Mouse (Mus musculus) telencephalon, adult 2 months (tissue): ENCODE results near the gene Grrp1.
"Not testable (repeated sequence)": the region's sequence is repeated elsewhere in the genome, so short reads cannot be mapped to it uniquely, and the experiment has no call there.

Source experiments
- DNase-seq: peaks from one replicate; pipeline ENCODE4 v3.0.0-alpha.2; 2011; ENCODE audit warnings: low read depth, low spot score

Grrp1 gene

GRCm38 (mm10) chr4:134269622-134270021, 15.7 kb upstream of the Grrp1 start:
- not testable (repeated sequence) for DNase-seq

GRCm38 (mm10) chr4:134268102-134268655, 14.3 kb upstream of the Grrp1 start:
- DNase-seq: no peak

GRCm38 (mm10) chr4:134265860-134266585, 12.1 kb upstream of the Grrp1 start:
- no peak for DNase-seq

- DNase-seq: no peak
Measured at GRCm38 (mm10) chr4:134263191-134263590, 9.3 kb upstream of the Grrp1 start.

GRCm38 (mm10) chr4:134258354-134258753, 4.4 kb upstream of the Grrp1 start:
- no peak for DNase-seq

GRCm38 (mm10) chr4:134257198-134258009, 3.5 kb upstream of the Grrp1 start:
- no peak for DNase-seq

- DNase-seq: no peak
Measured at GRCm38 (mm10) chr4:134256407-134257197, 2.7 kb upstream of the Grrp1 start.

GRCm38 (mm10) chr4:134255854-134256253, 1.9 kb upstream of the Grrp1 start:
- DNase-seq: no peak

GRCm38 (mm10) chr4:134254835-134255234, 929 bp upstream of the Grrp1 start:
- DNase-seq: no peak

GRCm38 (mm10) chr4:134252911-134253721, 790 bp downstream of the Grrp1 start:
- no peak for DNase-seq

- DNase-seq: no peak
Measured at GRCm38 (mm10) chr4:134252131-134252910, 1.6 kb downstream of the Grrp1 start.

GRCm38 (mm10) chr4:134251241-134252130, 2.4 kb downstream of the Grrp1 start:
- DNase-seq: peak; percentile 22

- no peak for DNase-seq
Measured at GRCm38 (mm10) chr4:134250930-134251240, 3.0 kb downstream of the Grrp1 start.

GRCm38 (mm10) chr4:134250116-134250929, 3.6 kb downstream of the Grrp1 start:
- DNase-seq: no peak

GRCm38 (mm10) chr4:134249651-134250050, 4.3 kb downstream of the Grrp1 start:
- no peak for DNase-seq

GRCm38 (mm10) chr4:134246719-134247258, 7.1 kb downstream of the Grrp1 start, which contains the start of gene Gm30191:
Gene Gm30191, plus strand, starts transcription at chr4:134246935.
- no peak for DNase-seq

GRCm38 (mm10) chr4:134246256-134246655, 7.7 kb downstream of the Grrp1 start:
- DNase-seq: no peak
